Mouse (Mus musculus): ENCODE measurements at regions not wholly inside any gene's neighbourhood (a gene's known extent, or its start where the extent isn't known, plus 50 kb on each side); places are given as distances from the start of the nearest gene placed in this dataset.

DNA sequence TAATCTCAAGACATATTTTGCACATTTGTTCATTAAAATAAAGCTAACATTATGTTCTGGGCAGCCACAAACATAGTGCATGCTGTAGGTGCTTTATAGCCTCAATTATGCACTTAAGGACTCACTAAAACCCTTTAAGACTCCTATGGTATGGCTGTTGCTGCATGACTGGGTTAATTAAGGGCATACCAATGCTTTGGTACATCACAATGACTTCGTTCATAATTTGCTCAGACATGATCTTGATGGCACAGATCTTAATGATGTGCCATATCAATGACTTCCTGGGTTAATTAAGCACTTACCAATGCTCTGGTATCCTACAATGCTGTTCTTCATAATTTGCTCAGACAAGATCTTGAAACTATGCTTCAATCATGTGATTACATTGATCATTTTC is 415.5 kb upstream of the 4933412E24Rik start:
- TF ChIP-seq CTCF (IDR thresholded peaks at IDR 0.05; ENCODE audit: borderline replicate concordance, extremely low read depth, insufficient read depth, insufficient read length): no peak
- TF ChIP-seq POLR2A (IDR thresholded peaks at IDR 0.05; ENCODE audit: borderline replicate concordance, extremely low read depth, insufficient read depth, insufficient read length, poor library complexity, severe bottlenecking): no peak

All from brain, embryonic 14.5 days (tissue).